Mouse (Mus musculus) right cerebral cortex, postnatal 14 days (tissue): ENCODE results near the gene Sox4.

Source experiments
- DNase-seq: peaks from one replicate; pipeline ENCODE4 v3.0.0; 2022

Sox4 gene

DNA sequence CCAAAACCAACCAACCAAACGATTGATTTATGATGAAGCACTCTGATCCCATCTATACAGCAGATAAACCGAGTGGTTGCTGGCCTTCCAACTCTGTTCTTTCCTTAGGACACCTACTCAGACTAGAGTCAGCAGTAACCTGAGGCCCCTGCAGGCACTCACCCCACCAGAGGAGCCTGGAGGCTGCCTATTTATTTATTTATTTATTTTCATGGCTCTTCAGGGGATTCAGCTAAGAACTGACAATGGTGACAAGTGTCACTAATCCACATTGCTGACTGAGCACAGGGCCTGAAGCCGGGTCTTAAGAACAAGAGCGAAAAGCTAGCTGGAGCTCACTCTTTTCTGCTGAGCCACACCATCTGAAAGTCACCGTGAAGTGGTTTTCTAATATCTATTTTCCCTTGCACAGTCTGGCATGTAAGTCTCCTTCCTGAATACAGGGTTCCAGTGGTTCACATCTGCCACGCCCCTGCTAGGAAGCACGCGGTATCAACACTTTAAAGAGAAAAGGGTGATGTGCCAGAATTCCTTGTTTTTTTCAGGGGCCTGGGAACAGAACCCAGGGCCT lies 6.9 kb downstream of the Sox4 start:
- no peak for DNase-seq

DNA sequence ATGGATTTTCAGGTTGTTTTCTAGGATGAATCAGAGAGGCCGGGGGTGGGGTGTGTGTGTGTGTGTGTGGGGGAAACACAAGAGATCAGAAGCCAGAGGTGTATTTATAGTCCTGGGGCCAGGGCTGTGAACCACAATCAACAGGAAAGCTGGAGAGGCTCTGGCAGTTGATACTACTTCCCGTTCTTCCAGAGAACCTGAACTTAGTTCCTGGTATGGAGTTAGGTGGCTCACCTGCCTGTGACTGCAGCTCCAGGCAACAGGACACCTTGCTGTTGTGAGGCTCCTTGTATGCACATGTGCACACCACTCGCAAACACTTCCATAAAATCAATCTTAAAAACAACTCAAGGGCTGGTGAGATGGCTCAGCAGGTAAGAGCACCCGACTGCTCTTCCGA lies 7.8 kb downstream of the Sox4 start:
- no peak for DNase-seq

DNA sequence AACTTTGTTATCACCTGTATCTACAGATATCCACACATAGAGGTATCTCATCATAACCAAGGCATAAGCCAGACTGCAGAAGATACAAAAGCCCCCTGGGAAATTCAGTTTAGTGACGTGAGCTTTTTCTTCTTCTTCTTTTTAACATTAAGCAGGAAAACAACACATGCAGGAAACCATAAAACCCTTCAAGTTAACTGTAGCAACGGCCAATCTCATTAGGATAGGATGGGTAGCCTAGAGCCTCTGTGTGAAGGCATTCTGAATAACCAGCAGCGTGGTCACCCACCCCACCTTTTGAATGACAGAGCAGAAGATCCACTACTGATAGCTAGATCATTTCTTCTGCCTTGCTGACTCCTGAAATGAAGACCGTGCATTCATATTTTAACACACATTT lies 10.6 kb downstream of the Sox4 start:
- DNase-seq, result no peak

- no peak for DNase-seq
Measured at GRCm38 (mm10) chr13:28941983-28942630, 11.4 kb downstream of the Sox4 start.

- DNase-seq, result no peak
Measured at GRCm38 (mm10) chr13:28933375-28933774, 20.1 kb downstream of the Sox4 start.

DNA sequence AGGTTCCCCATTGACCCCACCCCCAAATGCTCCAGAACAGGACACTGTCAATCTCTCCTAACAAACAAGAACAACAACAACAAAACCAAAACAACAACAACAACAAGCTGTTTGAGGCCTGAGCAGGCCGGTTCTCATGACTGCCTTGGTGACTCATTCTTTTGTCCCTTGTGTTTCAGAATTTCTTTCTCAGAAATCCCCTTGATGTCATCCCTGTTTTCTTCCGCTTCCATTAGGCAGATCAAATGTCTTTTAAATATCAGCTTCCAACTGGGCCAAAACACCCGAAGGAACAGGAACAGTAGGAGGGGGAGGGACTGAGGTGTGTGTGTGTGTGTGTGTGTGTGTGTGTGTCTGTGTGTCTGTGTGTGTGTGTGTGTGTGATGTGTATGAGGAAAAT lies 21.7 kb downstream of the Sox4 start:
- DNase-seq, result no peak

DNA sequence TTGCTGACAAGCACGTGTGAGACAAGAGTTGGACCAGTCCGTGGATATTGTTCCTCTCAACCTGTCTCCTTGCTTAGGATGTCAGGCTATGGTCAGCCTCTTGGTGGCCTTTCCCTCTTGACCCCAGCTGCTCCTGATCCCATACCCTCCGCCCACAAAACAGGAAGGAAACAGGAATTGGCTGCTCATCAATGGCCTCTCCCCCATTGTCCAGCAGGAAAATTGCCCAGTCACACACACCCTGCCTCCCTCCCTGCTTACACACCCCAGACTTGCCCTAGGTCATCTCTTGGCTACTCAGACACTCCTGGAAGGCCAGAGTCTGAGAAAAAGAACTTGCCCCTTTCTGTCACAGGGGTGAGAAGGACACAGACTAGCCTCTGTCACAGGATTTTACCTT lies 22.2 kb downstream of the Sox4 start:
- no peak for DNase-seq

DNA sequence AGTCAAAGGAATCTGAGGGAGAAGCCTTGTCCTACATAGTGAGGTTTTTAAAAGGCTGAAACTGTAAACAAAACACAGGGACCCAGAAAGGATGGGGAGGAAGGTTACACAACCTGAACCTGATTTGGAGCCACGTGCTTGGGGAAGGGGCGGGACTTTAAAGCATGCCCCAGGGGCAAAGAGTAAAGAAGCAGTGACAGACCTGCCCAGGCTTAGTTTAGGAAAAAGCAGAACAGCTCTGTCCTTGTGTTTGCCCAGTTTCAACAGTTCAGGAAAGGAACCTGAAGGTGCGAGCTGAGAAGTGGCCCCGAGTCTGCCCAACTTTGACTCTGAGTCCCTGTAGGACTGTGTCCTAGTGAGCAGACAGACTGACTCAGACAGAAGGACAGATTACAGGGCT lies 23.1 kb downstream of the Sox4 start:
- DNase-seq, result no peak

DNA sequence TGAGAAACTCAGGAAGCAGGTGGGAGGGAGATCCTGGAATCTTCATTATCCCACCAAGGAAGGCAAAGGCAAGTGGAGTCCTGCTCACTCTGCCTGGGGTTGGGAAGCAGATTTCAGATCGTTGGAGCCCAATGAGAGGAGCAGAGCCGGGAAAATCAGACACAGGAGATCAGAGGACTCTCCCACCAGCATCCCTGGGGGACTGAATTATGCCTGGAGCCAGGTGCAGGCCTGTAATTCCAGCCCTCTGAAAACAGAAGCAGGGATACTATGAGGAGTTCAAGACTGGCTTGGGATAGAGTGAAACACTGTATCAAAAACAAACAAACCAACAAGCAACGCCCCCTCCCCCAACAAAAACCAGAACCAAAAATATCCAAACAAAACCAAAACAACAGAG lies 23.6 kb downstream of the Sox4 start:
- DNase-seq, result no peak

DNA sequence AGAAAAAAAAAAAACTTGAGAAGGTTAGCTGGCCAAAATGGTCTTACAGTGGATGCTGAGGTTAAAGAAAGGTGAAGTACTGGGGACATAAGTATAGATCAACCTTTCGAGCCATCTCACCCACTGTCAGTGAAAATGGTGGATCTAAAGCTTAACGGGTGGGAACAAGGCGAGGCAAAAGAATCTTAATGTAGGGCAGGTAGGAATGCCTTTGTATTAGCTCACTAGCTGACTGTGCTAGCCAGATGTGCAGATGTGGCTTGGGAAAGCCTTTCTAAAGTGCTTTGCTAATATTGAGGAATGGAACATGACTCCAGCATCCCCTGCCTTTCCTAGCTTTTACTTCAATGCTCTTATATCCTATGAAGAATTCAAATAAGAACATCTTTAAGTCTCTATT lies 30.4 kb downstream of the Sox4 start:
- no peak for DNase-seq

- no peak for DNase-seq
Measured at GRCm38 (mm10) chr13:28917379-28918250, 35.9 kb downstream of the Sox4 start.

DNA sequence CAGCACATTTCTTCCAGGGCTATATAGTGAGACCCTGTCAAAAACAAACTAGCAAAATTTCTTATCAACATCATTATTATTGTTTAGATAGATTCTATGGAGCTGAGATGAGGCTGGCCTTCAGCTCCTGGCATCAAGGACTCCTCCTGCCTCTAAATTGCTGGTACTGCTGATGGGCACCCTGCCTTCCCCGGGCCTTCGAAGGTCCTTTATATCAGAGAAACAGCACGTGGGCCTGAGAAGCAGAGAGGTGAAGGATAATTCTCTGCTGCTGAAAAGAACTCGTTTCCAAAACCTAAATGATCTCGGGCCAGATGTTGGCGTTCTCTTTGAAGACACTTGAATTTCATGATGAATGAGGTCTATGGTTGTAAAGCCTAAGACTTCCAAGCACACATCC lies 39.9 kb downstream of the Sox4 start:
- DNase-seq, result no peak

DNA sequence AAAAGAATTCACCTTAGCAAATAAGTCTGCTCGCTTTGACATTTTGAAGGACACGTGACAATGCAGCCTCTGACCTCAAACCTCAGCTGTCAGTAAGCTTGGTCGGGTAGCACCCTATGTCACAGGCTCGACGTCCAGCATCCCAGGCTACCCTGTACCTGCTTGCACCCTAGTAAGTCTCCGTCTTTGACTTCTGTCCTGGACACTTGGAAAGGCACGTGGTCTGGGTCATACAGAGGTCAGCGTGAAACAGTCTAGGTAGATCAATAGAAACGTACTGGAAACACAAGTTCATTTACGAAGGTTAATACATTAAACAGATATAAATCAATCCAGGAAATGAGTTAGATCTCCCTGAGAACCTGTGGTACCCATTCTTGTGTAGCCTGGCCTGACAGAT lies 46.5 kb downstream of the Sox4 start:
- no peak for DNase-seq
